Mouse (Mus musculus) thymus, postnatal 36 days (tissue): ENCODE measurements around the gene Dnpep.

Source experiments
- DNase-seq, 2 experiments: peaks; one replicate each; pipeline ENCODE4 v3.0.0; 2022; ENCODE audit warnings: mixed read lengths in 2 of 2

The Dnpep gene

GRCm38 (mm10) chr1:75327461-75327860 is 9.7 kb upstream of the Dnpep start:
- DNase-seq: no peak

- no peak for DNase-seq
These were observed 1.4 kb upstream of the Dnpep start for GRCm38 (mm10) chr1:75319166-75319565.

GRCm38 (mm10) chr1:75318736-75319135 is 946 bp upstream of the Dnpep start:
- no peak for DNase-seq

- DNase-seq: peak in 1 of 2 experiments; percentile 18
These were observed 511 bp upstream of the Dnpep start for GRCm38 (mm10) chr1:75318301-75318700.

DNA sequence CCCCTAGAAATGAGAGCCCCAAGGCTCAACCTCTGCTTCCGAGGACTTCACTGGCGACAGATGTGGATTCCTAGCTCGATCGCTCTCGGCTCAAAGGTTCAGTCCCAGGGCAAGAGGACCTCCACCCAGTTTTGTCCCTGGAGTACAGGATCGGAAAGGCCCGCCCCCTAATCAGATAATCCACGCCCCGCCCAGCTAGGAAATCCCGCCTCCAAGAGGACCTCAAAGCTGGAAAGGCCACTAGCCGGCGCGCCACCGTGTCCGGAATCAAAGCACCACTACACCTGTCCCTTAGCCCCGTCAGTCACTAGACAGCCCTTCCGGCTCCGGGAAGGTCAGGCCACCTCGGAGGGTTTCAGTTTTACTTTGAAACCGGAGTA is 939 bp downstream of the Dnpep start:
- DNase-seq: no peak

GRCm38 (mm10) chr1:75315456-75316365 is 2.1 kb downstream of the Dnpep start:
- peak in 1 of 2 experiments; percentile 21 for DNase-seq

- DNase-seq: peak in 1 of 2 experiments; percentile 10
These were observed 2.8 kb downstream of the Dnpep start for GRCm38 (mm10) chr1:75315011-75315410.

- DNase-seq: no peak
These were observed 6.1 kb downstream of the Dnpep start for GRCm38 (mm10) chr1:75311694-75312093.

DNA sequence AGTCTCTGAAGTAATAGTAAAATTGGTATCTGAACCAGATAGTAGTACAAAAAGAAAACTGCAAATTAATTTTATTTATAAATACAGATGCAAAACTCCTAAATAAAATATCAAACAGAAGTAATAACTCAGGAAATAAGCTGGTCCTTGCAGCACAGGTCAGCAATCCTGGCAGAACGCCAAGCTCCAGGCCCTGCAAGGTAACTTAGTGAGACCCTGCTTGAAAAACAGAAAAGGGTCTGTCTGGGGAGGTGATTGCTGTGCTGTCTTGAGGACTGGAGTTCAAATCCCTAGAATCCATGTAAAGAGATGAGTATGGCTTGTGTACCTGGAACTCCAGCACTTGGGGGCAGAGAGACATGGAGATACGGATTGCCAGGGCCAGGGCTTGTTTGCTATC is 13.1 kb downstream of the Dnpep start:
- DNase-seq: no peak

GRCm38 (mm10) chr1:75294294-75294693 is 23.5 kb downstream of the Dnpep start:
- no peak for DNase-seq

- no peak for DNase-seq
These were observed 24.5 kb downstream of the Dnpep start for GRCm38 (mm10) chr1:75293331-75293701.

- no peak for DNase-seq
These were observed 25.1 kb downstream of the Dnpep start for GRCm38 (mm10) chr1:75292476-75293330.

DNA sequence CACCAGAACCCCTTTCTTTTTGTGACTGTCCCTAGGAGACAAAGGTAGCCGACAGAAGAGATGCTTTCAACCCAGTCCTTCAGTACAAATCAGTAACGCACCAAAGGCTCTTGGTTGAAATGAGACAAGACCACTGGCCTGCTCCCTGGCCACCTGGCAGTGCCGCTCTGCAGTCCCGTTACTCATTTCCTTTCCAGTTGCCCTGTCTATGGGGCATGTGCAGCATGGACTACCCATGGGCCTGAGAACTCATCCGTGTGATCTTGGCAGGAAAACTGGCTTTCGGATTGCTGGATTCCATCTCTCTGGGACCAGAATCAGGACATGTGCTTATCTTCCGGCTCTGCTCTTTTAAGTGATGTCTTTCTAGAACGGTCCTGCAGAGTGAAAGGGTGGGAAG is 26.5 kb downstream of the Dnpep start:
- no peak for DNase-seq

- DNase-seq: no peak
These were observed 27.2 kb downstream of the Dnpep start for GRCm38 (mm10) chr1:75290582-75290981.

DNA sequence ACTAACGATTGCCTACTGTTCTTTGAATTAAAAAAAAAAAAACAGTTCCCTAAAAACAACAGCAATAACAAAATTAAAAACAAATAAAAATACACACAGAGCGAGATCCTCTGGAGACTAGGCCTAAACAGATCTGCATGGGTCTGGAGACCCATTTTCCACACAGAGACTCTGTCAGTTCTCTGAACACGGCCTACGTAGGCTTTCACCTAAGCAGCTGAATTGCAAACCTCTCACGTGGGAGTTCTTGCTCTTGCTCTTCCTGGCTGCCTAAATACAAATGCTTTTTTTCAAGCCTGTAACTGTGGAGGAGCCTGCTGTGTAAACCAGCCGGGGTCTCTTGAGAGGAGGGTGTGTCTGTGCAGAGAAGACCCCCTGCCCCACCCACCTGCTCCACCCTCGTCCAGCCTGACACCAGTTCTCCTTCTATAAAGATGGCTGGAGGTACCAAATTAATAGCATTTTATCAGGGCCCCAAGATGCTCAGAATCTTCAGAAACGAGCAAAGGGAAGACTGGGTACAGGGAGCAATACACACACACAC is 27.8 kb downstream of the Dnpep start:
- no peak for DNase-seq

DNA sequence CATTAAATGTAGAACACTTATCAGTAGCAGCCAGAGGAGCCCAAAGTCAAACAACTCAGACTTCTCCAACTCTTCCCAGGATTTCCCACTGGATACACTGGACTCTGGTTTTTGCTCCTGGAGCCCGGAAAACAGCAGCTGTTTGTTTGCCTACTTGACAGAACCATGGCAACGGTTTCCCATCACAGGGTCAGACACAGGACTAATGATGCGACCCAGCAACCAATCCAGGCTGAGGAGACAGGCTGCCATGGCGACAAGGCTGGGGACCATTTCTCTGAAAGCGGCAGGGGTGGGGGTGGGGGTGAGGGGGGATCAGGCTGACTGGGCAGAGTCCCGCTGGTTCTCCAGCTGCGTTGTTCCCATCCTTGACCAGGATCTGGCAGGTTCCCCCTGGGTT is 28.4 kb downstream of the Dnpep start:
- no peak for DNase-seq

DNA sequence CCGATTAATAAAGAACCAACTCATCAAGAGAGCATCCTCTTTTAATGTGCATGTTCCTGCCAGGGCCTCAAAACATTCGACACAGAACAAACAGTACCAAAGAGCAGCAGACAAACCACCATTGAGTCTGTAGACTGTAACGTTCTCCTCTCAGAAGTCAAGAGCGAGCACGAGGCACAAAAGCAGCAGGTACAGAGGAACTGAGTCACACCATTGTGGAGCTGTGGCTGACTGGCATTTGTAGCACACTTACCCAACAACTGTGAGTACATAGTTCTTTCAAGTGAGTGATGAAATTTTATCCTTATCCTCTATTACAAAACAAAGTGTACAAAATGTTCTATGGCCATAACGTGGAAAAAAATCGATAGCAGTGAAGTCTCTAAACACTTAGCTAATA is 32.9 kb downstream of the Dnpep start:
- DNase-seq: no peak

- no peak for DNase-seq
These were observed 34.8 kb downstream of the Dnpep start for GRCm38 (mm10) chr1:75283017-75283416.

DNA sequence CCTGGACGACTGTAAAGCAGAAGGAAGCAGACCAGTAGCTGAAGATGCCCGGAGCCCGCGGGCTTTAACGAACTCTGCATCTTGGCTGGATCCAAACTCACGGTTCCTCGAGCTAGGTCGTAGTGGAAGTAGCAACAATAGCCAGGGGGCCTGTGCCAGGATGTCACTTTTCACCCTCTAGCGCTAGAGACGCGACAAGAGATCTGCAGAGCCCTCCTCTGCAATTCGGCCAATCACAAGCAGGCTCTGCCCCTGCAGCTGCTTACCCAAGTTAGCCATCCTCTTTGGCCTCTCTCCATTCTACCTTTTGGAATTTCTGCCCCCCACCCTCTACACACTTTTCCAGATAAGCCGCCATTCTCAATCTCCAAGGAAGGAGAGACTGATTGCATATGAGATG is 39.6 kb downstream of the Dnpep start, which contains the start of gene Resp18:
Resp18 (minus strand) TSS at position 188 of the 400 bp plus-strand sequence.
- no peak for DNase-seq

- DNase-seq: peak; percentile 12 to 28
These were observed 40.3 kb downstream of the Dnpep start for GRCm38 (mm10) chr1:75277195-75278188.

- DNase-seq: peak in 1 of 2 experiments; percentile 9
These were observed 53.5 kb downstream of the Dnpep start, which contains the start of gene Ptprn for GRCm38 (mm10) chr1:75264091-75264880. Gene Ptprn, minus strand, starts transcription at chr1:75264502.
